Mouse (Mus musculus): ENCODE data around the gene Abcb9.

The Abcb9 gene

DNA sequence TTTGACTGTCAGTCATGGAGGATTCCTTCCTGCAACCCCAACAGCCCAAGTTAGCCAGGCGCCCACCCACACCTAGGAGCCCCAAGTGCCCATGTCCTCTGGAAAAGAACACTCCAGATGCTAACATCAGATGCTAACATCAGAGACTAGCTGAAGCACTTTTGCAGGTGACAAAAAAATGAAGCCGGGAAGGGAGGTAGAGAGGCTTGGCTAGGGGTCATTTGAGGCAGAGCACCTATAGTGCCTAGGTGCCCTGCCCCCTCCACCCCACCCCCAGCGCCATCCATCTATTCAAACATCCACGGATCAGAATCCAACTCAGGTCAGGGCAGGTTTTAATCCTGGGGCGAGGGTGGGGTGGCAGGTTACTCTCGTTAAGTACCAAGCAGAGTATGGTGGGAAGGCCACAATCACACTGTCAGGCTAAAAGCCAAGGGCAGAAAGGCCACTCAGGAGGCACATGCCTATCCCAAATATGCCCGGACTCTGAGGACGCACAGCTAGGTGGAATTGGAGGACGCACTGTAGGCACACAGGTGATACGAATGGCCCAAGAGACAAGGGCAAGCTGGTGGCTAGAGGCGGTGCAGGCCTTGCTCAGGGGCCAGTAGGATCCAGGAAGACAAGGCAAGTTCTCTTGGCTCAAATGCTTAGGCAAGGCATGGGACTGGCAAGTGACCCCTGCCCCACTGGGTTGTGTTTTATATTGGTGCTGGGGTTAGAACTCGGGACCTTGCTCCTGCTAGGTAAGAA is 1.6 kb downstream of the Abcb9 start:
- DNase-seq (ENCODE audit: low spot score), result no peak

DNA sequence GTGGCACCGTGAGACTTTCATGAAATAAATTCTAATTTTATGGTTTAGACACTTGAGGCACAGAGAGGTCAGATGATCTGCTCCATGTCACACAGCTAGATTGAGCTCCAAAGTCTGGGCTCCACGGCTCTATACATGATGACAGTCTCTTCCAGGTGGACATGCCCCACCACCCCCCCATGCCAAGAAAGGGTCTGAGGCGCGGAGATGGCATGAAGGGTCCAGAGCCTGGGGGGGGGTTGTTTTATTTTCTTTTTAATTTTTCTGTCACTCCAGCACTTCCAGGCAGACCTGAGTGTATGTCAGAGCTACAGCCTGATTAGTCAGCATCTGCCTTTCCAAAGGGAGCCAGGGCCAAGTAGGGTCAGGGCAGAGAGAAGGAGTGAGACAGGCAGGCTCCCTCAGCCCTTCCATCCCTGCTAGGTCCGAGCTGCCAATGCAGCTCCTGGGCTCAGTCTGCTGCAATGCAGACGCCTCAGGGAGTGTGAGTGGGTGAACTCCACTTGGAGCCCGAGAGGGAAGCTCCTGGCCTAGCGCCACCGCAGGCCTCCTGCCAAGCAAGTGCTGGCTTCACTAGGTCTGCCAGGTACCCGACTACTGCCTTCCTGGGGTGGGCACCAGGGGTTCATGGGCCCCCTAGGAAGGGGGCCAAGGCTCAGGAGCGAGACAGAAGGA is 2.3 kb downstream of the Abcb9 start:
- peak; percentile 69 for DNase-seq (ENCODE audit: low spot score)

DNA sequence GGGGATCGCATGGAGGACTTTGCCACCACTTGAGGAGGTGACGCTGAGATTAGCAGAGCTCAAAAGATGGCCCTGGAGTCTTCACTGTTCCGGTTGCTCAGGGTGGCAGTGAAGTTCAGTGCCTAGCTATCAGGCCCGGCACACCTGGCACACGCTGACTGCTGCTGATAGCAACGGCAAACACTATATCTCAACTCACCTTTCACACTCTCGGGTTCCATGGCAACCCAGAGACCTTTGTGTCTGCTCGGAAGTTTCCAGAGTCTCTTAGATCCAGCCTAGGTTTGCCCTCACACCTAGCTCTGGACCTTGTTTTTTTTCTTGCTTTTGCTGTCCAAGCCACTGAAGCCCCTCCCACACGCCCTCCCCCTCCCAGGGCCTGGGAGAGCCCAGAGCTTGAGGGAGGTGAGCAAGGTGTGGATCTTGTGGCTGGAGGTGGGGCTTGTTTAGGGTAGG is 3.6 kb downstream of the Abcb9 start:
- no peak for DNase-seq (ENCODE audit: low spot score)

DNA sequence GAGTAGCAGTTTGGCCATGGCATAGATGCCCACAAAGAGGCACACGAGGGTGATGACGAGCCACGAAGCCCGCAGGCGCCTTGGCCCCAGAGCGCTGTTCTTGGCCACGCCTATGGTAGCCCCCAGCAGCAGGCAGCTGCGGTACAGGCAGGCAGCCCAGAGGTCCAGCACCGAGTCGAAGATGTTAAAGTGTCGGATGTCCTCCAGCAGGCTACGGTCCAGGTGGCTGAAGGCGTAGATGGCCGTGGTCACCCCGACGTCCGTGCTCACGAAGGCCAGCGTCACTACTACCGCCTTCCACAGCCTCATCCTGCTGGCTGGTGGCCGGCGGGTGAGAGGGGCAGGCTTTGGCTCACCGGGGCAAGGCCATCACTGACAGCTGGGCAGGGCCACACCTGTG is 5.7 kb downstream of the Abcb9 start:
- no peak for DNase-seq (ENCODE audit: low spot score)

DNA sequence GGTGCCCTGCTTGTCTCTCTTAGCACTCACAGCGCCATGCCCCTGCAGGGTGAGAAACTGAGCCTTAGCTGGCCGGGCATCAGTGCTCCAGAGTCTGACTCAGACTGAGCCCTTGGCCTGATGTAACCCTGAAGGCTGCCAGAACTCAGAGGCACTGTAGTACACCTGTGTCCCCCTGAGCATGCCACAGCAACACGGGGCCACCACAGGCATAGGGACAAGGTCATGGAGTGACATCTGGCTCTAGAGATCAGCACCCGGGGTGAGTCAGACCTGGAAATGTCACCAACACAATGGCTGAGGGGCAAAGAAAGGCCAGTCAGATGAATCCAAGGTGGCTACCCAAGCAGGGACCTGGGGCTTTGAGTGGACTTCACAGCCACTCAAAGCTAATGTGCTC is 8.7 kb downstream of the Abcb9 start:
- DNase-seq (ENCODE audit: low spot score), result no peak

DNA sequence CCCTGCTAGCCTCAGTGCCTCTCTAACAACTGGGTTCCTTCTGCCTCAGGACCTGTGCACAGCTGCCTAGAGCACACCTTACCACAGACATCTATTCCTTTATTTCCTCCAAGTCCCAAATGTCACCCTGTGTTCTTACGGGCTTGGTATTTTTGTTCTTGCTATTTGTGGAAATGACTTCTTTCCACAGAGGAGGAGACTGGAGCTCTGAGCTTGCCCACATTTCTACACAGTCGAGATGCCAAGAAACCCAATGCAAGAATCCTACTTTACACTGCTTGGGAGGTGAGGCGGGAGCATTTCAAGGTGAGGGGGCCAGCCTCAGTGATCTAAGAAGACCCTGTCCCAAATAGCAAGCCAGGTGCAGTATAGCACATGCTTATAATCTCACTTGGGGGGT is 10.1 kb downstream of the Abcb9 start:
- no peak for DNase-seq (ENCODE audit: low spot score)

DNA sequence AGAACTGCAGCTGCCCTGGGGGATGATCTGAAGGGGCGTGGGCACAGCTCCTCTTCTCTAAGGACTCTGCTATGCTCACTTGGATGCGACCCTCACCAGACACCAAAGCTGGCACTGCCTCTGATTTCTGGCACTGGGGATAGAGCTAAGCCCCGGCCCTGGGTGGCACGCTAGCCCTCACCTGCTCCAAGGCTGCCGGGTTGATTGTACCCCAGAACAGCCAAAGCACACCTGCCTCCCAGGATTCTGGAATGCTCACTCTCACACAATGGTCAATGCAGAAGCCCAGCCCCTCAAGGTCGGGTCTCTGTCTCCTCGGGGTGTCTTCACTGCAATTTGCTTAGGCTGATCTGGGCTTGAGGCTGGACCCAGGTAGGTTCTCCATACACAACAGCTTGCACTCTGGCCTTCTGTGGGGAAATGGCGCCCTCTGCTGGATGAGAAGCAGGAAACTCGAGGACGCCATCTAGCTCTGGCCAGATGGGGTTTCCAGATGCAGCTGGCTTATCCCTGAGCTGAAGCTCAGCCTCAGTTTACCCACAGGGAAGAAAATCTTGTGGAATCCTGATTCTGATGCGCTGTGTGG is 10.9 kb downstream of the Abcb9 start:
- peak; percentile 89 for DNase-seq (ENCODE audit: low spot score)

DNA sequence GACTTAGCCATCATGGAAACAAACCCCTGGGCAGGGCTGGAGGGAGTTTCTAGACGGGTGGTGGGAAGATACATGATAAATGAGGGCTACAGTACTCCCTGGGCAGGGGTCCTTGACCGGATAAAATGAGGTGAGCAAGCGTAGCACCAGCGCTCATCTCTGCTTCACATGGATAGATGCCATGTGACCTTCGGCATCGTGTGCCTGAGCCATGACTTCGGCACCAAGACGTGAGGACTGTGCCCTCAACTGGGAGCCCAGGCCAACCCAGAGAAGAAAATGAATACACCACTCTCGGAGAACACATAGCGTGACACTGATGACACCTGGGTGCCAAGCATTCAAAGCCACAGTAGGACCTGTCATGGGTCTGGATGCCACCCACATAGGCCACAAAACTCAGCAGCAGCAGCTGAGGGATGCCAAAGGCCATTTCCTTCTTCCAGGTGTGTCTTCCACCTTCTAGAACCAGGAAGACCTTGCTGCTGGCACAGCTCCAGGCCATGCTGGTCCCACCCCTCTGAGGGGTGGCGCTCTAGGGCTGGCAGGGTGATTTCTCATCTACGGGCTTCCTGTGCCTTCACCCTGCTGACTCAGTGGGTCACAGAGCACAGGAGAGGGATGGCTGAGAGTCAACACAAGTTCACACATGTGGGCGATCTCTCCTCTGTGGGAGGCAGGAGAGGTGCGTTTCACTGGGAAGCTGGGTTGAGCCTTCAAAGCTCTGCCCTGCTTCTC is 11.6 kb downstream of the Abcb9 start:
- peak; percentile 90 for DNase-seq (ENCODE audit: low spot score)

DNA sequence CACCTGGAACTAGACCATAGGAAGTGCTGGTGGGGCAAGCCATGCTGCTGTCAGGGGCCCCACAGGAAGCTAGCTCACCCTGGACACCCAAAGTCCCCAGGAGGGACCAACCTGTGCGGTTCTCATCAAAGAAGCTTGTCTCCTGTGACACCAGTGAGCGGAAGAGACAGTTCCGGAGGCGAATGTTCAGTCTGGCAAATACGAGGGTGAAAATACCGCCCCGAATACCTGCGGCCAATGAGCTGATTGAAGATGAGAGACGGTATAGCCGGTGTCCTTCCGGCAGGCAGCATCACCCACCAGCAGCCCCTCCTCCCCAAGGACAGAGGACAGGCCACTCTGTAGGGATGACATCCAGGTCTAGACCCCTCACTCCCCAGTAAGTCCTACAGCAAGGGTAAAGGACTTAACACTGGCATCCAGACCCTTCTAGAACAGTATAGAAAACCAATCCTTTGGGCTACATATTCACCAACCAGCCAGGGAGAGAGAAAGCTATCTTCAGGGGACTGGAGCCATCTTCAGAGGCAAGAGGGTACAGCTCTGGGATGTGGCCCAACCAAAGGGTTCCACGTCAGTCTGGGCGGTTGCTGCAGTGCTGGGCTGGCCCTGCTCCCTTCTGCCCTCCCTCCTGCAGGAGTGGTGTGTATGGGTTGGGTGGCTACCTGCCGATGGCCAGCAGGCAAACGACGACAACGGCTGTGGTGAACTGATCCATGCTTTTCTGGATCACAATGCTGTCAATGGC is 12.5 kb downstream of the Abcb9 start:
- DNase-seq (ENCODE audit: low spot score), result no peak

DNA sequence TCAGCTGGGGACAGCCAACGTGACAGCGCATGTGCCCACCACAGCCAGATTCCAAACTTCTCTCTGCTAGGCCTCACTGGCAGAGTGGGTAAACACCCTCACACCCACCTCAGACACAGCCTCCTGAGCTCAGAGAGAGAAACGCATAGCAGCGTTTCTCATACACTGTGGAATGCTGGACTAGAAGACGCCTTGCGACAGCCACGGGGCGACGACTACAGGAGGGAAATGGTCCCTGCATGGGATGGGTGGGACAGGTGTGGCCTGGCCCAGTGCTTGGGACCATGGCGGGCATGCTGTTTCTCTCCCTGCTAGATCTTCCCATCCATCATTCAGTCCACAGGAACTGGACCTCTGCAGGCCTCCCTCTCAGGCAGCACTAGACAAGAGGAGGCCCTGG is 13.2 kb downstream of the Abcb9 start:
- DNase-seq (ENCODE audit: low spot score), result no peak

DNA sequence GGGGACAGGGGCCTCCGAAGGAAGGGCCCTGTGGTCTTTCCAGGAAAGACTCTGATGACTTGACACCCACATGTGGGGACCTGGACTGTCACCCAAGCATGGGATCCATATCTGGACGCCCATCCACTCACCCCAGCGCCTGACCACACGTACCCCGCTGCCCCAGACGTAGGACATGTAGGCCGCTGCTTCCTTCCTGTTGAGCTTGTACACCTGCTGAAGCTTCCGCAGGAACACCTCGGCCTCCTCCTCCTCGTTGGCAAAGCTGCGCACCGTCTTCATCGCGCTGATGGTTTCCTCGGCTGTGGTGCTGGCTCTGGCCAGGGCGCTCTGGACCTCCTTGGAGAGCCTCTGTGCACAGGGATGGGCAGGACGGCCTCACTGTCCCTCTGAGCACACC is 15.7 kb downstream of the Abcb9 start:
- DNase-seq (ENCODE audit: low spot score), result no peak

DNA sequence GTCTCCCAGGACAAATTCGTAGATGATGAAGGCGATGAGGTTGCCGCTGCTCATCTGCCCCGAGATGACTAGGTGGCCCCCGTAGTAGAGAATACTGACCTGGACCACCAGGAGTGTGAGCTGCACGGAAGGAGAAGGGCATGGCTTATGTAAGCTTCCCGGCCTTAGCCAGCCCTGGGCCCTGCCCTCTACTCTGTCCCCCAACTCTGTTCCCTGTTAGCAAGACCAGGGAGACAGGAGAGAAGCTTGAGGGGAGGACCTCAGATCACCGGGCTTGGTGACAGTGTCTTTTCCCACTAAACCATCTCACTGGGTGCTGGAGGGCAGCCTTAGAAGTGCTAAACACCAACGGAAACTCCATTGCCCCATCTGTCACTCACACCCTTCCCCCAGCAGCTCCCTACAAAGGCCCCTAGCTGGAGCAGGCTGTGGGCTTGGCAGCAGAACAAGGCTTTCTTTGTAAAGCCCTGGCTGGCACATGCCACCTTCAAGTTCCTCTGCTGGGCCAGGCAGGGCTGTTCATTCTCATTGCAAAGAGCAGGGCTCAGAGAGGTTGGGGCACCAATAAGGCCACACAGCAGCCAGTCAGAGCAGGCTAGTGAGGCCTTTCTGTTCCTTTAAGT is 16.7 kb downstream of the Abcb9 start:
- no peak for DNase-seq (ENCODE audit: low spot score)

DNA sequence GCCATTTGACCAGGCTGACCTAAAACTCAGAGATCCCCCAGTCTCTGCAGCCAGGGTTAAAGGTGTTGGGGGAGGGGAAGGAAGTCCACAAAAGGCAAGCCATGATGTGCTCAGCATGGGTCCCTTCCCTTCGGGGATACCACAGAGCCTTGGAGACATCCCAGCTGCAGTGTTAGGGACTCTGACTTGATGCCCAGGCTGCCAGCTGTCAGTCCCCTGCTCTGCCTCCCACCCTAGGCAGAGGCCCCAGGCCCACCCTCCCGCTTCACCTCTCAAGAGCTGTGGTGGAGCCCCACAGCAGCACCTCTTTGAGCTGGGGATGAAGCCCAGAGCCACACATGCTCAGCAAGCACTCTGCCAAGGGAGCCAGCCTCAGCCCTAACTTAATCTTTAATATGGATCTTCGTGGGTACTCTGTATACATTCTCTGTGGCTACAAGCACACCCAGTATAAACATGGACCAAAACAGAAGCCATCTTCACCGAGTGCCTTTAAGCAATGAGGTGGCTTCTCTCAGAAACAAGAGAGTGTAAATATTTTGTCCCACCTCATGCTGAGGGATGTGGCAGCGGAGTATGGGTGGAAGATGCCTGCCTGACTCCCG is 17.6 kb downstream of the Abcb9 start:
- no peak for DNase-seq (ENCODE audit: low spot score)

DNA sequence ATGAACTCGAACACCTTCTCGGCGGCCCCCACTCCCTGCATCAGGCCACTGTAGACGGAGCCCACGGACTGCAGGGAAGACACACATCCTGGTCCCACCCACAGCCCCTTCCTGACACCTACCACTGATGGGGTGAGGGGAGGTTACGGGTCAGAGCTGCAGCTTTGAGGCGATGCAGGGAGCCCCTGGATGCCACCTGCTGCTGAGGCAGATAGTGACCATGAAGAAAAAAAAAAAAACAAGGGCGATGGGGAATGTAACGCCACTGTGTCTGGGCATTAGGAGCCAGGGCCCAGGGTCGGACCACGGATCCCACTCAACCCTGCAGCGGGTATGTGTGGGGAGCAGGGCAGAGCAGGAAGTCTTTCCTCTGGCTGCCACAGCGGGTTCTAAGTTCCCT is 18.4 kb downstream of the Abcb9 start:
- no peak for DNase-seq (ENCODE audit: low spot score)

DNA sequence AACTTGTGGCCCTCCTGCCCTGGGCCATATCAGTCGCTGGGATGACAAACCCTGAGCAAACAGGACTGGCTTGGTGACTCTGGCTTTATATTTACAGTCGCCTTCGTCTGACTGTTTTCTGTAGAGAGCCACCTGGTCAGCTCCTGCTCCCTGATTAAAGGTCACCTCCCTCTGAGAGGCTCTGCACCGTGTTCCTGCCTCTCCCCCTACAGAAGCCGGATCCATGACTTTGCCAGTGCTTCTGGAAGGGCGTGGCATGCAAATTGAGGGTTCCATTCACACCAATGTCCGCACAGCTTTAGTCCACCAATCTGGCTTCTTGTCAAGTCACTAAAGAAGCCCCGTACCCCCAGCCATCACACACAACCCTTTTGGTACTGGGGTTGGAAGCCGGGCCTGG is 19.0 kb downstream of the Abcb9 start:
- no peak for DNase-seq (ENCODE audit: low spot score)

DNA sequence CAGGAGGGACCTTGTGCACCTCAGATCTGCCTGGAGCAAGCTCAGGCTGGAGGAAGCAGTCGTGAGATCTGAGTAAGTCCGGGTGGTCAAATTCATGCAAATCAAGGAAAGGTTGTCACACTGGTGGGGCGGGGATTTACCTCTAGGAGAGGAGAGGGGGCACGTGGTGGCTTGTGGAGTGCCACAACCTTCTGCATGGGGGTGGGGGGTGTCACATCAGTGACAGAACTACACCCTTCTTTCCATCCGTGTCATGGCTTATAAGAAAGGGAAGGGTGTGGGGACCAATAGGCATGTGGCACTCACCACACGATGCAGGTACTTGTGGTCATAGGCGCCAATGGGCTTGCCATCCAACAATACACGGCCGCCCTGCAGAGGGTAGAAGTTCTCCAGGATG is 19.9 kb downstream of the Abcb9 start:
- no peak for DNase-seq (ENCODE audit: low spot score)

DNA sequence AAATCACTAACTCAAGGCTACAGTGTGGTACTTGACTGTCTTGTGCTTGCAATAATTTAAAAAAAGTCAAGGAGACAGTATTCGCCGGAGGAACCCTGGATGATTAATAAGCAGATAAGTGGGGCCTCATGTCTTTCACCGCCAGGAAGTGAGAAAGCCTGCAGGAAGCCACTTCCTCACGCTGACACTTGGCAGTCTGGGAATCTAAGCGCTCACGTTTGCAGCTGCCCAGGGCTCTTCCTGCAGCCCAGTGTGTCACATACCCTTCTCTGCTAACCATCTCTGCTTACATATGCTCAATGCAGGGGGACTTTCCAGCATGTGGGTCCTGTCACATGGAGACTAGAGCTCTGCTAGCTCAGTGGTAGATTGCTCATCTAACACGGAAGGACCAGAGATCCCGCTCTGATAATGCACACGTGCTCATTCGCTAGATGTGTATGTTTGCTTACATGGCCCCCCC is 20.7 kb downstream of the Abcb9 start:
- DNase-seq (ENCODE audit: low spot score), result no peak

DNA sequence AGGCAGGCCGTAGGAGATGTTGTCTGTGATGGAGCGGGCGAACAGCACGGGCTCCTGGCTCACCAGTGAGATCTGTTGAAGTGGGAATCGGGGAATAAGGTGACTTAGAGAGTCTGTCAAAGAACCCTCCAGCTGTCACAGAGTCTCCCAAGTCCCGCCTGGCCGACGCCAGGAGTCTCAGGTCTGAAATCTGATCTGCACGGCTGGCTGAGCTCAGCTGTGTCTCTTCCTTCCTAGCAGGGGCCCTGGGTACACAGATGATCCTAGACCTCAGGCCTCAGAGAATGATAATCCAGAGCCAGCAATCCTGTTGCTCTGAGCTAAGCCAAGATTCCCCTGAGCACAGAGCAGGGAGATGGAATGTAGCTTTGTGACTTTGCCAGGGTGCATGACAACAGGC is 21.9 kb downstream of the Abcb9 start:
- no peak for DNase-seq (ENCODE audit: low spot score)

DNA sequence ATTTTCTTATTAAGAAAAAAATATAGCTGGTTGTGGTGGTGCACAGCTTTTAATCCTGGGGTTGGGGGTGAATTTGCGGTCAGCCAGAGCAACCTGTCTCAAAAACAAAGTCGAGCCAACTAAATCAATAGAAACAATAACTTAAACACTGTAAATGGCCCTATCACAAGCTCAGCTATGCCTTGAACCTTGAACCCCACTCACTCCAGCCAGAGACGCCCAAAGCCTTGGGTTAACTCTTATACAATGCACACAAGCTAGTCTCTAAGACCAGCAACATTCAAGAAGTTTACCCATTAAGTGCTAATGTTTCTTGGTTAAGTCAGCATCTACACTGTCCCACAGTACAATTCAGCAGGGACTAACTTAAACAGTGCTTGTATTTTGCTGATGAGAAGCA is 25.9 kb downstream of the Abcb9 start:
- DNase-seq (ENCODE audit: low spot score), result no peak

DNA sequence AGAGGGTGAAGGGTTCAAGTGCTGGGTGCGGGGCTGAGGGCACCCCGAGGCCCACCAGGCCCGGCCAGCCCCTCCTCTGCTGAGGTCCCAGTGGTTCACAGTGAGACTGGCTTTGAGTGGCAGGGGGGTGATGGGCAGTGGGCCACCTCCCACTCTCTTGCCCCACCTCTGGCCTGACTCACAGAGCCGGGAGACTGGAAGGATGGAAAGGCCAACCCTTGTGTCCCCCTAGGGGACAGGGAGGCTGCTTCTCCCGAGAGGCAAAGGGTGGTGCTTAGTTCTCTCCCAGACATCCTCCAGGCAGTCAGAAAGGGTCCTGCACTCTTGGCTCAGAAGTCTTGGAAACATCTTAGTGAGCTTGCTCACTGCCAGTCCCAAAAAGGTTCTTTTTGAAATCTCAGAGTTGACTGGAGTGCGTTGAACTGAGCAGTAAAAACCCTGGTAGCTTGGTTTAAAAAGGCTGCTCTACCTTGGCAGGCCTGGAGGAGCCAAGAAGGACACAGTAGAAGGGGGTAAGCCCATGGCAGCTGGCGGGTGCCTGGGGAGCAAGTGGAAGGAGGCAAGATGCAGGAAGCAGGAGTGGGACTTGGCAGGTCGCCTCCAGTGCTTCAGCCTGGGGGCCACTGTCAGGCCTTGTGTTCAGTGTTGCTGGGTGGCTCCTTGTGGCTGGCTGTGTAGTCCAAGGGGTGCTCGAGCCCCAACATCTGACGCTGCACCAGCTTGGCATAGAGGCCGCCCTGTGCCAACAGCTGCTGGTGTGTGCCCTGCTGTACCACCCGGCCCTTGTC is 33.4 kb downstream of the Abcb9 start:
- DNase-seq (ENCODE audit: low spot score), result no peak

Data from urinary bladder, postnatal 14 days (tissue).